Mouse (Mus musculus) monocyte, adult 5-6 weeks (primary cell): ENCODE results near the gene Klra1. TPM values are rescaled to one million over a fixed set of nuclear protein-coding genes. Genes with fewer than 3 reads are reported as not detected.
"Not testable (repeated sequence)": the region's sequence is repeated elsewhere in the genome, so short reads cannot be mapped to it uniquely, and the experiment has no call there.

ENCODE experiments used
- ATAC-seq: fragments of 153-309, 156-312 bp; replicated peaks from 2 replicates; pipeline ENCODE4 v1.8.0; 2017; ENCODE audit warnings: mild to moderate bottlenecking; ENCODE audit not compliant: low TSS enrichment, insufficient number of reproducible peaks, severe bottlenecking, poor library complexity, low FRiP score
- total RNA-seq: library from RNA; stranded (forward); fragments of 200-1000, 200-491, 200-594 nt; gene quantifications from 3 replicates; pipeline ENCODE4 v1.2.3, GENCODE M21; 2017

Klra1 gene
- total RNA-seq = 35.8 to 103 TPM (median 44.6 TPM) in 3 replicates

DNA sequence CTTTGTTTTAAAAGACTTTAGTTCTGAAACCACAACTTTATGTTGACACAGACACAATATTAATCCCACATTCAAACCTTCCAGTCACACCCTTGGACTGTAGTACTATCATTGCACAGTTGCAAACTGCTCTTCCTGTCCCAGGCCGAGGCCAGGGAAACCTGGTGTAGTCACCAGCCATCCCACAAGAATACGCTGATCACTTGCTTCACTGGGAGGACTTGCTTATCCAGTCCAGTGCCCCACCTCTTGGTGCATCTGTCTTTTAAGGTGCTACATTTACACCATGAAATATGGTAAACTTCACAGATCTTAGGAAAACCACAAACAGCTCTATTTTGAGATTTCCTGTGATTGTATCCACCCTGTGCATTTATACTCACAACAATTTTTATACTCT lies at the start of gene Klra1:
Gene Klra1, minus strand, starts transcription at position 125 of the 400 bp plus-strand sequence.
- no peak for ATAC-seq

DNA sequence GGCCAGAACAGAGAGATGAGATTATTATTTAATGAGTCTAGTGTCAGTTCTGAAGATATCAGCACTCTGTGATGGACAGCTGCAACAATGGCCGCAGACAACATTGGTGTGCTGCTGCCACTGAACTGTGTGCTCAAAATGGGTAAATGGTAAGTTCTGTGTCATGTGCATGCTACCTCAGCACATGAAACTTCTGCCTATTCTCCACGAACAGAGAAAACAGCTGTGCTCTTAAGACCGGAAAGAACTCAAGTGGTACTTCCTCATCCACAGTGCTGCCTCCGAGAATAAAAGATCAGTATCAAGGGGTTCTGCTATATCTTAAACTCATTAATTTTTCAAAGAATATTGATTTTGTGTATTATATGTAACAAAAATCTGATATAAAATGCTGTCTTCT lies 42.8 kb upstream of the Klra1 start:
- ATAC-seq = no peak

DNA sequence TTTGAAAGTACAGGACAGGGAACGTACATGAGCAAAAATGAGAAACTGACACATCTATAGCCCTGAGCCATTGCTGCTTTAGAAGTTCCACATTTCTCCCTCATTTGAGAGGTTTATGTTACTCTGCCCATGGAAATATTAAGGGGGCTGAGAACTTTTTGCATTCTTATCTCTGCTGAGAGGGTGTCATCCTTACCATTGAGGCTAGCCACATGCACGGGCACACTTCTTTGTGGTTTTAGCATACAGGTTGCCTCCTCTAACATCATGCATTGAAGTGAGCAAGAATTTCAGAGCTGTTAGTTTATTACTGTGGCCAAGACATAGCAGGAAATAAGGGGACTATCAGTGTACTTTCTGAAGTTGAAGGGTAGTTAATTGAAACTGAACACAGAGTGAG lies 32.5 kb upstream of the Klra1 start:
- no peak for ATAC-seq

GRCm38 (mm10) chr6:130404882-130405281 lies 18.2 kb upstream of the Klra1 start:
- ATAC-seq = no peak

DNA sequence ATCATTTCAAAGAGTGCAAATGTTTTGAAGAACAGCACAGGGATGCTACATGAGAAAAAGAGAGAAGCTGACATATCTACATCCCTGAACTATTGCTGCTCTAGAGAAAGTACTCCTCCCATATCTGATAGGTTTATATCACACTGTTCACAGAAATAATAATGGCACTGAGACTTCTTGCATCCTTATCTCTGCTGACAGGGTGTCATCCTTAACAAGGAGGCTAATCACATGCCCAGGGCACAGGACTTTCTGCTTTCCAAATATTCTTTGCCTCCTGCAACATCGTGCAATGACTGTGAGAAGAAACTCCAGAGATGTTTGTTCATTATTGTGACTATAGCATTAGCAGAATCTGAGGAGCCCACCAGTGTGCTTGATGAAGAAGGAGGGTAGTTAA lies 871 bp downstream of the Klra1 start:
- no peak for ATAC-seq

DNA sequence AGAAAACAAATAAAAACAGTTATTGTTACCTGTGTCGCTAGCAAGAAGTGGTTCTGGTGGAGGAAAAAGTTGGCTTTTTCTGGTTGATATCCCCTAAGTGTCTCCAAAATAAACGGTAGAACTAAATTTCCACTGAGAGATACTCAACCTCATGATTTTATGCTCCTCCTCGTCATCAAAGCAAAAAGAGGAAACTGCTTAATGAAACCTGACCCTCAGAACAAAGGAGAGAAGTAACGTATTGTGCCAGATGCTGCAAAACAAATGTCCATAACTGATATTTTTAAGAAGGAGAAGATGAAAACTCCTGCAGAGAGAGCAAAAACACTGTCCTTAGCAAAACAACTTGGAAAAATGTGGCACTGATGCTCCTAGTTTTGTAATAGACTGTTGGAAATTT lies 4.3 kb downstream of the Klra1 start:
- ATAC-seq = no peak

DNA sequence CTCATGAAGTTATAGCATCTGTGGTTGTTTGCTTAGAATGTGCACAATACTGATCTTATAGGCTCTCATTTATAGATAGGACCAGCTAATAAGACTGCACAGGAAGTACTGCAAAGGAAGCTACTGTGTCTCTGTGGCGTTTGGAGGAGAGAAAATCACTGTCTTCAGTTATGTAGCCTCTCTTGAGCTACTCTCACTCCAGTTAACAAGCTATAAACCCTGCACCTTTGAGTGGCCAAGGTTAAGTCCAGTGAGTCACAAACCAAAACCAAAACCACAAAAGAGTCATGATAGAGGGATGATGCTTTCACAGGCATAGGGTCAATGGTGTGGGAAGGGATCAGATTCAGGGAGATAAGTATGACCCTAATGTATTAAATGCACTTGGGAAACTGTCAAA lies 41.3 kb downstream of the Klra1 start:
- not testable (repeated sequence) for ATAC-seq

DNA sequence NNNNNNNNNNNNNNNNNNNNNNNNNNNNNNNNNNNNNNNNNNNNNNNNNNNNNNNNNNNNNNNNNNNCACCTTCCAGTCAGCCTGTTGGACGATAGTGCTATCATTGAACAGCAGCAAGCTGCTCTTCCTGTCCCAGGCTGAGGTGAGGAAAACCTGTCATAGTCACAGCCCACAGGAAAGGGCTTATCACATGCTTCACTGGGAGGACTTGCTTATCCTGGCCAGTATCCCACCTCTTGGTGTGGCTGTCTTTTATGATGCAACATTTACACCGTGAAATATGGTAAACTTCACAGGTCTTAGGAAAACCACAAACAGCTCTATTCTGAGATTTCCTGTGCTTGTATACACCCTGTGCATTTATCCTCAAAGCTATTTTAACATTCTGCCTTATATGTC lies 44.7 kb downstream of the Klra1 start:
- ATAC-seq = not testable (repeated sequence)

GRCm38 (mm10) chr6:130337411-130337810 lies 49.3 kb downstream of the Klra1 start, which contains the start of gene Klra3:
Klra3 (minus strand) TSS chr6:130337574.
- ATAC-seq = no peak

Other genes with a start within 250 kb of the Klra1 start
- gene Klra9, start 193.8 kb downstream of the Klra1 start, total RNA-seq = 226 to 649 TPM (median 260 TPM) in 3 replicates
- gene Klra7, start 153.6 kb downstream of the Klra1 start, total RNA-seq = 165 to 608 TPM (median 201 TPM) in 3 replicates
- 17.4 to 161 TPM (median 24.5 TPM) in 3 replicates for gene Klra10, start 104.9 kb downstream of the Klra1 start, total RNA-seq
- gene Klra3, start 49.3 kb downstream of the Klra1 start, total RNA-seq = 113 to 260 TPM (median 122 TPM) in 3 replicates